Mouse (Mus musculus): ENCODE results near the gene Vmn2r40.
"Not testable (repeated sequence)": the region's sequence is repeated elsewhere in the genome, so short reads cannot be mapped to it uniquely, and the experiment has no call there.

Gene Vmn2r40

GRCm38 (mm10) chr7:8931335-8931734 lies at the start of gene Vmn2r40:
Gene Vmn2r40, minus strand, starts transcription at chr7:8931435.
- DNase-seq (ENCODE audit: low spot score): not testable (repeated sequence)

Data from embryo, embryonic 10.5 days (tissue).